Mouse (Mus musculus): ENCODE data around the gene Strn.

GRCm38 (mm10) chr17:78624941-78625340, 112.1 kb downstream of the Strn start:
- TF ChIP-seq CTCF (IDR thresholded peaks at IDR 0.05; ENCODE audit: low read depth, low read length) (no peak), GATA1 (IDR thresholded peaks at IDR 0.05; ENCODE audit: borderline replicate concordance, low read length) (no peak), POLR2AphosphoS5 (IDR thresholded peaks at IDR 0.05; ENCODE audit: insufficient replicate concordance, low read depth, low read length) (no peak)

Measured in G1E (cell line).